Mouse (Mus musculus): ENCODE results near the gene Ptch2.

Ptch2 gene

DNA sequence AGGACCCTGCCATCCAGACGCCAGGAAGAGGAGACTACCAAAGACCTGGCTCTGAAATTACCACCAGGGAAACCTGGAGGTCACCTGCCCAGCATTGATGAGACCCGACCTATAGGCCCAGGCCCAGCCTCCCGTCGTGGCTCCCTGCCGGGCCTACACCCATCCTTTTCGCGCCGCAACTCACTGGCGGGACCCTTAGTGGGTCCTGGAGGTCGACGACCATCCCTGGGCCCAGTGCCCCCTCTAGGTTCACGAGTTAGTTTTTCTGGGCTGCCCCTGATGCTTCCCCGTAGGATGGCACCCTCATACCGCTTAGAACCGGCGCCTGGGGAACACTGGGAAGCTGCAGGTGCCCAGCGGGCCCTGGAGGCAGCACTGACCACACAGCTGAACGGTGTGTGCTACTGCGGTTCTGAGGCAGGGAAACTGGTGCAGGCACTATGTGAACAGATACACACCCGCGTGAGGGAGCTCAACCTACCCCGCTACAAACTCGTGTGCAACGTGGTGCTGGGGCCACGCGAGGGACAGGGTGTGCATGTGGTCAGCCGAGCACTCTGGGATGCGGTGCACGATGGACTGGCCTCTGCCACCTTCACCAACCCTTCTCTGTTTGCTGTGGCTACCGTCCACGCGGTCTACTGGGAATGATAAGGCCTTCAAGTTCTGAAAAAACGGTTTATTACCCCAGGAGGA lies 32.3 kb downstream of the Ptch2 start:
- no peak for DNase-seq (ENCODE audit: low read depth, low spot score)

DNA sequence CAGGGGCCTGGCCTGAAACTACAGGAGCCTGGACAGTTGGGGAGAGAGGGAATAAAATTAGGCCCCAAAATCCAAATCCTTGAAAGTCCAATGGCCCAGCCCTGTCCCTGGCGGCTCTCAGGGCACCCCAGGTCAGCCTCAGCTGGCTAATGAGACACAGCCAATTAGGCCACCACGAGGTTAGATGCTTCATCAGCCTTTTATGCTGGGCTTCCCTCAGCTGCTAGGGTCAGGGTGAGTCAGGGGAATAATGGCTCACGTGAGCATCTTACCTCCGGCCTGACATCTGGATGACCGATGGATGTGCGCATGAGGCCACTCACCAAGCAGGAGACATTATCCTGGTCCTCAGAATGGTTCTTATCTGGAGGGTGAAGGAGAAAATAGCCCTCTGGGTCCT lies 34.9 kb downstream of the Ptch2 start:
- no peak for DNase-seq (ENCODE audit: low read depth, low spot score)

GRCm38 (mm10) chr4:117131198-117131597 lies 35.3 kb downstream of the Ptch2 start:
- DNase-seq (ENCODE audit: low read depth, low spot score), result no peak

DNA sequence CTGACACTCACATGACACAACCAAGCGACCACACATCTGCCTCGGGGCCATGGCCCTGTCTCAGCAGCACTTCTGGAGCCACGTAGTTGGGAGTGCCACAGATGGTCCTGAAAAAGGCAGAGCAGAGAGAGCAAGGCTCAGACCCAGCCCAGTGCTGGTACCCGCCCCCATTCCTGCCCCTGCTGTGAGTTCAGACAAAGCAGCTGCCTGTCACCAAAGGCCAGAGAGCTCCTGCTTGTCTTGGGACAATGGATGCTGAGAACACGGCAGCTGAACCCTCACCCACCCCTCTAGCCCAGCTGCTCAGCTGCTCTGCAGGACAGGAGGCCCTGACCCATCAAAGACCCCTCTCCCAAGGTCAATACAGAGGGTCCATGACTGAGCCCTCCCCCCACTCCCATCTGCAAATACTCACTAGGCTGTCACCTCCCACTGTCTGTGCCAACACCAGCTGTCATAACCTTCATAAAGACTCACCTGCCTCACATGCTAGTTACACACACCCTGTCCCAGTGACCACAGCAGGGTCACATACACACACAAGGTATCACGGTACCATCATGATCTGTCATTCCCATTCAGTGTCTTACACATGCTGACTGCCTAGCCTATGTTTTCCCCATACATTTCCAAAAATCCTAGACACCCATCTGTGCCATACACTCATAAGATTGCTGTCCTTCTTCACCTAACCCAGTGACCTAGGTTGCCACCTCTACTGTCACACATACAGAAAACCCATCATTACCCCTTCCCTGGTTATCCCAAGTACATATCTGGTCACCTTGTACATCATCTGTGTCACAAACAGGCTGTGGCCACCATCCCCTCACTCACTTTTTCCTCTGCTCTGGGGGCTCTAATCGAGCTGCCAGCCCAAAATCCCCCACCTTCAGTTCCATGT lies 36.3 kb downstream of the Ptch2 start:
- peak; percentile 97 for DNase-seq (ENCODE audit: low read depth, low spot score)

DNA sequence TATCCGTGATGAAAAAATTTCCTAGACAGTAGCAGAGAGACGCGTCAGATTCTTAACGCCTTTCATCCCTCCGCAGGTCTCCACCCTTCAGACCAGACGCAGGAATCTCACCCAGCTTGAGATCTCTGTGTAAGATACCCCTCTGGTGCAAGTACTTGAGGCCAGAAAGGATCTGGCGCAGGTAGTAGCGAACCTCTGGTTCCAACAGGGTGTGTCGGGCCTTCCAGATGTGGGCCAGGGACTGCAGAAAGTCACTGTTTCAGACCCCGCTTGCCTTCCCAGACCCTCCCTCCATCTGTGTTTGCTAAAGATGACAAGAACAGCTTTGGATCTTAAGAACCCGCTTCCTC lies 36.9 kb downstream of the Ptch2 start:
- peak; percentile 51 for DNase-seq (ENCODE audit: low read depth, low spot score)

DNA sequence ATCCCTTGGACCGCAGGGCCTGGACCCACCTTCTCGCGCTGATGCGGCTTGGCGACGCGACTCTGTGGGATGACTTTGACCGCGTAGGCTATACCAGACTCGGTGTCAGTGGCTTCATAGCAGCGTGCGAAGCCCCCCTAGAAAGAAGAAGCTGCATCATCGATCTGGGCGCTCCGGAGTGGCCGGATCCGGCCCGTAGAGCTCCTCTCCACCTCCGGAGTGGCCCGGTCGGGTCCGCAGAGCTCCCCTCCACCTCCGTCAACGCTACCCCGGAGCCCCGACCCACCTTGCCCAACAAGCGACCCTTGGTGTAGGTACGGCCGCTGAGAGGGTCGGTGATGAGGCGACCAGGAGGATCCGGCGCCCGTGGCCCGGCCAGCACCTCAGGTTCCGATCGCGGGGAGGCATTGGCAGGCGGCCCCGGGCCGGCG lies 37.5 kb downstream of the Ptch2 start:
- DNase-seq (ENCODE audit: low read depth, low spot score), result no peak

DNA sequence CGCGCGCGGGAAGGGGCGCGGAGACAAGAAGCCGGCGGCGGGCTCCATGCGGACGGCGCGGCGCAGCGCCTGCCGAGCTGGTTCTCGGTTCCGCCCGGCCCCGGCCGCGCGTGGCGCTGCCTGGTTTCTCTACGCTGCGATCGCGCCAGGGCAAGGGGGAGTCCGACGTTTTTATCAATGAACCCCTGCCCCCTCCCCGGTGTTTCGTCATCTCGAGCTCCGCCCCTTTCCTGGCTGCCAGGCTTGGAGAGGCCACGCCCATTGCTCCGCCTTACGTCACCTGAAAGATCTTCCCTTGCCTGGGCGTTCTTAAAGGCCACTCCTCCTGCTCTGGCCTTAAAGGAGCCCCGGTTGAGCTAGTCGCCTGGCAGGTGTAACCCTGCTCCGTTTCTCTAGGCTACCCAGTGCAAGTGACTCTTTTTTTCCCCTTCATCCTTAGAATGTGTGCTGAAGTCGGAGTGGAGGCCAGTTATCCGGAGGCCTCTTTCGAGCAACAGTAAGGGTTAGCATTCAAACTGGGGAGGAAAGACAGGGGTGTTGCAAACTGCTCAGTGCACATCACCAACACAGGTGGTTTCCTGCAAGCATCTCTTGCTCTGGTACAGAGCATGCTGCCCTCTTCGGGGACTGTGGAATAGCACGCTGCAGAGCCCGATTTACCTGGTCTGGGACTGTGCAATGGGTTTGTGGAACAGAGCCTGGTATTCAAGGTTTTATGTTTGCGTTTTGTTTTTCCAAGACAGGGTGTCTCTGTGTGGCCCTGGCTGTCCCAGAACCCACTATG lies 38.1 kb downstream of the Ptch2 start, which contains the start of gene Plk3:
TSS of gene Plk3 (minus strand) at position 147 of the 784 bp plus-strand sequence.
- peak; percentile 99 for DNase-seq (ENCODE audit: low read depth, low spot score)

DNA sequence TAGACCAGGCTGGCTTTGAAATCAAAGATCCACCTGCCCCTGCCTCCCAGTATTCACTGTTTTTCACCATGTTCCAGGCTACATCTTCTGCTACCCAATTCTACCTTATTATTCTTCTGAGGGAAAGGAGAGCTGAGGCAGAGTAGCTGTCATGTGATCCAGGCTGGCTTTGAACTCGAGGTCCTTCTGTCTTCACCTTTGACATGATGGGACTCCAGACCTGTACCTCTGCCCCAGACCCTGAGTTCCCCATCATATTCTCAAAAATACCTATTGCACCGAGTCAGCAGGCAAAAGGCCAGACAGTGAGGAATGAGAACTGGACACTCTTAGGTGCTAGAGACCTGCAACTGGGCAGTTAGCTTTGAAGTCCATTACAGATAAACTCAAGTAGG lies 38.7 kb downstream of the Ptch2 start:
- no peak for DNase-seq (ENCODE audit: low read depth, low spot score)

- DNase-seq (ENCODE audit: low read depth, low spot score), result peak; percentile 82
These were observed 40.2 kb downstream of the Ptch2 start for GRCm38 (mm10) chr4:117136034-117136433.

- DNase-seq (ENCODE audit: low read depth, low spot score), result peak; percentile 96
These were observed 42.7 kb downstream of the Ptch2 start for GRCm38 (mm10) chr4:117138295-117139216.

DNA sequence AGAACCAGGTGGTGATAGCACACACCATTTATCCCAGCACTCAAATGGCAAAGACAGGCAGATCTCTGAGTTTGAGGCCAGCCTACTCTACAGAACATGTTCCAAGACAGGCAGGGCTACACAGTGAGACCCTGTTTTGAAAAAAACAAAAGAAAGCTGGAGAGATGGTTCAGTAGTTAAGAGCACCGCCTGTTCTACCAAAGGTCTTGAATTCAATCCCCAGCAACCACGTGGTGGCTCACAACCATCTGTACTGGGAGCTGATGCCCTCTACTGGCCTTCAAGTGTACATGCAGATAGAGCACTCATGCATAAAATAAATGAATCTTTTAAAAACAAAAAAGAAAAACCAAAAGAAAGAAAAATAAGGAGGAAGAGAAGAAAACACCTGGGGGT lies 43.3 kb downstream of the Ptch2 start:
- peak; percentile 95 for DNase-seq (ENCODE audit: low read depth, low spot score)

GRCm38 (mm10) chr4:117140613-117141012 lies 44.7 kb downstream of the Ptch2 start:
- DNase-seq (ENCODE audit: low read depth, low spot score), result no peak

DNA sequence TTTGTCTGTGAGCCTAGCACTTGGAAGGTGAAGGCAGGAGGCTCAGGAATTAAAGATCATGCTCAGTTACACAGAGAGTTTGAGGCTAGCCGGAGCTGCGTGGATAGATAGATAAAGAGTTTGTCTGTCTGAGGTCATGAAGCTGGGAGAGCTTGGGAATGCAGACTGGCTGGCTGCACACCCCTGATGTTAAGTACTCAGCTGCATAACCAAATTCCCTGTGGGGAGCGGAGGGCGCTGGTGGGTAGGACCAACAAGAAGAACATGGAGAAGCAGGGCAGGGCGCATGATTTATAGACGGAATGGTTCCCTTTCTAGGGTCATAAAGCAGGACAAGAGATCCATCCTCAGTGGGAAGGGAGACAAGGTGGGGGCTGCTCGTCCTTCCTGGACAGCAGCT lies 47.1 kb downstream of the Ptch2 start:
- peak; percentile 56 for DNase-seq (ENCODE audit: low read depth, low spot score)

DNA sequence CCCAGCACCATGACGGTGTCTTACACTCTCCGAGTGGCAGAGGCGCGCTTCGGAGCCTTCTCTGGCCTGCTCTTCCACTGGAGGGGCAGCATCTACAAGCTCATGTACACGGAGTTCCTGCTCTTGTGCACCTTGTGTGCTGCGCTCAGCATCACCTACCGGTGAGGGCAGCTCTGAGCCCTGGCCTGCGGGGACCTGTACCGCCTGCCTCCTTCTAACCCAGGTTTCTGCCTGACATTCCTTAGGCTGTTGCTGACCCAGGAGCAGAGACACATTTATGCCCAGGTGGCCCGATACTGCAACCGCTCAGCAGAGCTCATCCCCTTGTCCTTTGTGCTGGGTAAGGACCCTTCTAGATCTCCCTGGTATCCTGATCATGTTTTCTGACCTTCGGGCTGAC lies 49.4 kb downstream of the Ptch2 start:
- no peak for DNase-seq (ENCODE audit: low read depth, low spot score)

GRCm38 (mm10) chr4:117146176-117146575 lies 50.3 kb downstream of the Ptch2 start:
- DNase-seq (ENCODE audit: low read depth, low spot score), result peak; percentile 98

- DNase-seq (ENCODE audit: low read depth, low spot score), result peak; percentile 56
These were observed 52.3 kb downstream of the Ptch2 start for GRCm38 (mm10) chr4:117148047-117148713.

- no peak for DNase-seq (ENCODE audit: low read depth, low spot score)
These were observed 52.9 kb downstream of the Ptch2 start for GRCm38 (mm10) chr4:117148815-117149214.

DNA sequence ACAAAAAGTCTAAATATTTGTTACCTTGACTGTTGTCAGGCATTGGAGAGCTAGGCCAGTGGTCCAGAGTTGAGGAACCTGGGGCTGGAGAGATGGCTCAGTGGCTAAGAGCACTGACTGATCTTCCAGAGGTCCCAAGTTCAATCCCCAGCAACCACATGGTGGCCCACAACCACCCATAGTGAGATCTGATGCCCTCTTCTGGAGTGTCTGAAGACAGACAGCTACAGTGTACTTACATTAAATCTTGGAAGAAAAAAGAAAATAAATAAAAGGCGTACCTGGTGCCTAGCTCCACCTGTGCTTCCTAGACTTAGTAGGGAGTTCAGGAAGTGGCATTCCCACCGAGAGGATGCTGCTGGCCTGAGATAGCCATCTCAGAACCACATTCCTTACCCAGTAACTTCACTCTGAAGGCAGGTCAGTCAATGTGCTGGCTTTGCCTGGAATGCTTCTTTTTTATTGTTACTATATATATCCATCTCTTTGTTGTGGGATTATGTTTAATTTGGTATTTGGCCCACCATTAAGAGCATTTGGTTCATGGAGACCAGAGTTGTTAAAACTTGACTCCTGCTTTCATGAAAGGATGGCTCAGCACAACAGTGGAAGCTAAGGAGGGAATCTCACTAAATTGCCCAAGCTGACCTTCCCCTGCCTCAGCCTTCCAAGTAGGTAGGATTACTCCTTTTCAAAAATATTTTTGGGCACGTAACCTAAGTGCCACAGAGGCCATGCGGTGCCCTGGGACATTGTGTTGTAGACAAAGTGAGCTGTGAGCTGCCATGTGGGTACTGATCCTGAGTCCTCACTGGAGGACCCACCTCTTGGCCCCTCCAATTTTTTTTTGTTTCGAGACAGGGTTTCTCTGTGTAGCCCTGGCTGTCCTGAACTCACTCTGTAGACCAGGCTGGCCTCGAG lies 53.7 kb downstream of the Ptch2 start:
- peak; percentile 67 for DNase-seq (ENCODE audit: low read depth, low spot score)

DNA sequence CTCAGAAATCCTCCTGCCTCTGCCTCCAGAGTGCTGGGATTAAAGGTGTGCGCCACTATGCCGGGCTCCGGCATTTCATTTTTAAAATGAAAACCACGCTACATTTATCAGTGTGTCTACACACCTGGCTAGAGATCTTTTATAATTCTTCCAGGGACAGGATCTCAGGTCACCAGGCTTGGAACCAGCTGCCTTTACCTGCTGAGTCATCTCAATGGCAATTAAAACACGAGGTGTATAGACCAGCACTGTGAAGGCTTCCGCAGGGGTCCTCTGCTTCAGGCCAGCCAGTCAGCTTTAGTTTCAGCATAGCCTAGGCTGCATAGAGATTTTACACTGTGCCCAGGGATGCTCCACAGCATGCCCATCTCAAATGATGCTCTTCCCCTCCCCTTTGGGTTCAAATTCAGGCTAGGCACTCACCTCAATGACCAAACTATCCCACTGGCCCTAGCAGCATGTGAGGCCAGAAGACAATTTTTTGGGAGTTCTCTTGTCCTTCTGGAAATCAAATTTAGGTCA lies 54.4 kb downstream of the Ptch2 start:
- DNase-seq (ENCODE audit: low read depth, low spot score), result no peak

All from R1 (cell line).